Mouse (Mus musculus) intestine, postnatal 0 days (tissue): ENCODE measurements at regions not wholly inside any gene's neighbourhood (a gene's known extent, or its start where the extent isn't known, plus 50 kb on each side); places are given as distances from the start of the nearest gene placed in this dataset.

ENCODE experiments used
- ATAC-seq: fragments of 200-750 bp; cut with Nextera tagmentation; 2 replicates; pipeline ENCODE4 v1.8.0; 2017; ENCODE audit warnings: mild to moderate bottlenecking, moderate TSS enrichment, moderate library complexity
- H3K27ac ChIP-seq: fragments of 300-500 bp; sonication (generic); 2 replicates; pipeline ENCODE4 v1.5.1; 2014; ENCODE audit warnings: mild to moderate bottlenecking, low read depth, low read length, moderate library complexity
- H3K27me3 ChIP-seq: fragments of 300-500 bp; sonication (generic); replicated peaks from 2 replicates; pipeline ENCODE4 v1.6.1; 2014; ENCODE audit warnings: low read length, mixed read lengths; ENCODE audit not compliant: control insufficient read depth, insufficient read depth
- H3K36me3 ChIP-seq: fragments of 300-500 bp; sonication (generic); 2 replicates; pipeline ENCODE4 v1.6.1; 2014; ENCODE audit warnings: mild to moderate bottlenecking, moderate library complexity; ENCODE audit not compliant: control insufficient read depth, insufficient read depth
- H3K4me1 ChIP-seq: fragments of 300-500 bp; sonication (generic); replicated peaks from 2 replicates; pipeline ENCODE4 v1.6.1; 2014; ENCODE audit warnings: antibody characterized with exemption, low read length, mixed read lengths; ENCODE audit not compliant: control insufficient read depth, insufficient read depth
- H3K4me2 ChIP-seq: fragments of 300-500 bp; sonication (generic); replicated peaks from 2 replicates; pipeline ENCODE4 v1.6.1; 2014; ENCODE audit warnings: low read depth, mild to moderate bottlenecking, moderate library complexity
- H3K4me3 ChIP-seq: fragments of 300-500 bp; sonication (generic); 2 replicates; pipeline ENCODE4 v1.5.1; 2014; ENCODE audit warnings: low read depth, low read length
- H3K9ac ChIP-seq: fragments of 300-500 bp; sonication (generic); 2 replicates; pipeline ENCODE4 v1.6.1; 2014; ENCODE audit warnings: mild to moderate bottlenecking, low read depth, low read length
- H3K9me3 ChIP-seq: fragments of 300-500 bp; sonication (generic); 2 replicates; pipeline ENCODE4 v1.6.1; 2016; ENCODE audit warnings: mixed run types; ENCODE audit not compliant: control insufficient read depth
- CTCF ChIP-seq: sonication (generic); IDR thresholded peaks from 2 replicates; pipeline ENCODE4 v1.5.1; 2016; ENCODE audit warnings: low read depth, mild to moderate bottlenecking, control low read depth, antibody characterized with exemption, moderate library complexity
- WGBS: fragments of 180-500 bp; shearing (Covaris S2); extraction: QIAGEN DNeasy Blood & Tissue Kit; methylation state at CpG from one replicate; pipeline ENCODE4 v1.1.7; 2014; 5-methylcytosine and 5-hydroxymethylcytosine counted together

DNA sequence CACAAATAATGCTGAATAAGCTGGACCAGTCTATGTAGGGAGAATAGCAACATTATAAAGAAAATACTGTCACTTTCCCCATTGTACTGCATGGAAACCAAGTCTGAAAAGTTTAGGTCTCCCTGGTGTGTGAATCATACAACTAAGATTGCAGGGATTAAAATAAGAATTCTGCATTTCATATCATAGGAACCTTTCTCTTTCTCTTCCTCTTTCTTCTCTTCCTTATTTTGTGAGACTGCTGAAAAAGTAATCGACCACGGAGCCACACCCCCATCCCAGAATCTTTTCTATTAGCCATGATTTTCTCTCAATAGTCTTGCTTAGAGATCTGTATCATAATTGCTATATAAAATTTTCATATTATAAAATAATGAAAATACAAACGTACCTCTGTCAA lies 118.4 kb upstream of the Paip1 start:
- no peaks in the 10 kb centered on the region for H3K9me3 ChIP-seq
- H3K9ac ChIP-seq, result no peak overlapping the region
- no peaks in the 10 kb centered on the region for H3K27me3 ChIP-seq
- no peak overlapping the region for H3K4me3 ChIP-seq
- no peak for TF ChIP-seq CTCF
- no peak overlapping the region for H3K27ac ChIP-seq
- 86% methylated on average over 3 of the region's 3 CpGs for WGBS
- no peaks in the 10 kb centered on the region for H3K4me1 ChIP-seq
- H3K4me2 ChIP-seq, result no peak overlapping the region
- no peaks in the 10 kb centered on the region for H3K36me3 ChIP-seq
- ATAC-seq, result no peak

DNA sequence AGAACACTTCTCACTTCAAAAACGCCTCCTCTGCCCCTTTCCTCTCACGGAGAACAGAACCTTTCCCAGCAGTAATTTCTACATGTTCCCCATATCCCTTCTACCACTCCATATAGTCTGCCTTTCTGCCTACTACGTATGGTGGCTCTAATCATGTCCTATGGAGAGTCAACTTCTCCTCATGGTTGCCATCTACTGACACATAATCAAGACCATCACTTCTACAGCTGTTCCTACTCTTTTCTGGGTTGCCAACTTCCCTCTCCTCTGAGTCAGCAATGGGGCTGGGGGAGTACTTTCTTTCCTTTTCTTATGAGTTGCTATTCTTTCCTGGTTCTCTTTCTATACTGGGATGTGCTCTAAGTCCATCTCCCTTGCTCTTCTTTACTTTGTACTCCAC lies 114.0 kb upstream of the Paip1 start:
- H3K4me1 ChIP-seq, result no peaks in the 10 kb centered on the region
- H3K27me3 ChIP-seq, result no peaks in the 10 kb centered on the region
- H3K9ac ChIP-seq, result no peak overlapping the region
- TF ChIP-seq CTCF, result no peak
- 75% methylated on average over 3 of the region's 3 CpGs for WGBS
- no peak overlapping the region for H3K27ac ChIP-seq
- no peaks in the 10 kb centered on the region for H3K9me3 ChIP-seq
- H3K36me3 ChIP-seq, result no peaks in the 10 kb centered on the region
- no peak overlapping the region for H3K4me3 ChIP-seq
- H3K4me2 ChIP-seq, result no peak overlapping the region
- no peak for ATAC-seq

- peak; percentile 60 for TF ChIP-seq CTCF
- Histone ChIP-seq H3K27ac (no peak overlapping the region), H3K9ac (no peak overlapping the region), H3K36me3 (no peaks in the 10 kb centered on the region), H3K27me3 (no peaks in the 10 kb centered on the region), H3K4me3 (no peak overlapping the region), H3K9me3 (no peaks in the 10 kb centered on the region), H3K4me1 (no peaks in the 10 kb centered on the region), H3K4me2 (no peak overlapping the region)
- 78% methylated on average over 1 of the region's 1 CpGs for WGBS
- no peak for ATAC-seq
Observed at GRCm38 (mm10) chr13:119318358-119318757, 110.0 kb upstream of the Paip1 start.

DNA sequence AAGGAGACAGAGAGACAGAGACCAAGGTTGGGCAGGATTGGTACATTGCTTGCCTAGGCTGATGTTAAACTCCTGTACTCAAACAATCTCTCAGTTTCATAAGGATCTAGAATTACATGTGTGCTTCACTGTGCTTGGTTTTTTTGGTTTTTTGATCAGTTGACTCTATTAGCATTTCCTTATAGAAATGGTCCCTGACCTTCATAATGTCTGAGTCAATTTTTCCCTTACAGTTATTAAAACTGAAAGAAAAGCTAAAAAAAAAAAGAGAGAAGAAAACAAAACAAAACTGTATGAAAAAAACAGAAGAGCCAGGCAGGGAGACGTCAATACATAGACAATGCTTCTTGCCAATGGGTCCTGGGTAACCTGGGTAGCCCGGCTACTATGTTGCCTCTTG lies 102.9 kb upstream of the Paip1 start:
- no peak for ATAC-seq
- WGBS, result 94% methylated on average over 2 of the region's 2 CpGs

GRCm38 (mm10) chr13:119326877-119327625 lies 101.3 kb upstream of the Paip1 start:
- H3K27me3 ChIP-seq, result no peaks in the 10 kb centered on the region
- TF ChIP-seq CTCF, result no peak
- ATAC-seq, result no peak
- no peaks in the 10 kb centered on the region for H3K36me3 ChIP-seq
- H3K9ac ChIP-seq, result no peak overlapping the region
- no peak overlapping the region for H3K4me2 ChIP-seq
- no peaks in the 10 kb centered on the region for H3K9me3 ChIP-seq
- H3K4me1 ChIP-seq, result no peaks in the 10 kb centered on the region
- H3K27ac ChIP-seq, result no peak overlapping the region
- H3K4me3 ChIP-seq, result no peak overlapping the region
- WGBS, result 84% methylated on average over 5 of the region's 5 CpGs

More for the DNA sequence above, 102.9 kb upstream of the Paip1 start:
- Histone ChIP-seq H3K4me3 (no peak overlapping the region), H3K4me2 (no peak overlapping the region), H3K9ac (no peak overlapping the region), H3K27me3 (no peaks in the 10 kb centered on the region), H3K36me3 (no peaks in the 10 kb centered on the region), H3K9me3 (no peaks in the 10 kb centered on the region), H3K27ac (no peak overlapping the region), H3K4me1 (no peaks in the 10 kb centered on the region)
- TF ChIP-seq CTCF, result no peak

GRCm38 (mm10) chr13:119328731-119329130 lies 99.7 kb upstream of the Paip1 start:
- no peak overlapping the region for H3K9ac ChIP-seq
- 86% methylated on average over 4 of the region's 4 CpGs for WGBS
- no peak for TF ChIP-seq CTCF
- no peak for ATAC-seq
- no peaks in the 10 kb centered on the region for H3K9me3 ChIP-seq
- H3K4me2 ChIP-seq, result no peak overlapping the region
- H3K4me1 ChIP-seq, result no peaks in the 10 kb centered on the region
- H3K27me3 ChIP-seq, result no peaks in the 10 kb centered on the region
- no peak overlapping the region for H3K27ac ChIP-seq
- H3K4me3 ChIP-seq, result no peak overlapping the region
- no peaks in the 10 kb centered on the region for H3K36me3 ChIP-seq
